In the genomic region with DNA sequence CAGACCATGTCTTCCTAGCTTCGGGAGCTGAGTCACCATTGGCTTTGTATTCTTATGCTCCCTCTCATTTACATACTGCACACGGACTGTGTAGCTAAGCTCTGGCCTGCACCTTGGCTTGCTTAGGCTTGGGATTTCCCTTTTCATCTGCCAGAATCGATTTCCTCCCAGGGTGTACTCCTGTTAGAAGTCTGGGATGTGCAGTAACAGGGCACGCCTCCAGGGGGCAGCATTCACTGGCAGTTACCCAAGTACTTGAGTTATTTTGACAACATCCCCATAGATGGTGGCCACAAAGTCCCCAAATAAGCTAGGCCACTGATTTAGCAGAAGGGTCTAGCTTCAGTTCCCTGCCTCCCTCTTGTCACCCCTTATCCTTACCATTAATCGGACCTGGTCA, we compare ENCODE assay signal across 10 mouse cellular contexts.
DNase-seq lines count a peak whose midpoint lies in the region; ATAC-seq and TF ChIP-seq lines count a peak whose summit lies in the region.
"Had no signal": no experiment of that assay in that cellular context is flagged by ENCODE, and none has a peak within 500 bp of the region (broad histone marks: within the 10 kb centered on the region; RNA-seq: fewer than 3 reads in every experiment).

No protein-coding gene starts in this region.

- H3K9ac ChIP-seq in CH12.LX (ENCODE audit: insufficient read depth, low read depth), result no peak overlapping the region
- H3K9ac ChIP-seq in liver, embryonic 11.5 days (ENCODE audit: low read depth, low read length), result no peak overlapping the region
- H3K9ac ChIP-seq: lung, embryonic 15.5 days had no signal

- no peak overlapping the region for H3K27ac ChIP-seq in CH12.LX (ENCODE audit: insufficient read depth, low read depth)
- H3K27ac ChIP-seq in liver, embryonic 11.5 days (ENCODE audit: low read depth, low read length), result no peak overlapping the region
- H3K27ac ChIP-seq: lung, embryonic 15.5 days had no signal

- H3K36me3 ChIP-seq in CH12.LX (replicated peaks in 1 of 2; ENCODE audit: control insufficient read depth in 1 of 2, insufficient read depth in 1 of 2, low read length in 1 of 2), result no peaks in the 10 kb centered on the region
- H3K36me3 ChIP-seq in liver, embryonic 11.5 days (ENCODE audit: control insufficient read depth, insufficient read depth, low read length), result no peaks in the 10 kb centered on the region
- H3K36me3 ChIP-seq: lung, embryonic 15.5 days had no signal

- peaks cover 0 to 6% of the 10 kb centered on the region in 2 experiments; a peak in 2 of 4 replicates for H3K4me1 ChIP-seq in CH12.LX (ENCODE audit: control insufficient read depth in 1 of 2, insufficient read depth in 2 of 2)
- H3K4me1 ChIP-seq in liver, embryonic 11.5 days (replicated peaks; ENCODE audit: control insufficient read depth, insufficient read depth, low read length), result no peaks in the 10 kb centered on the region

- TF ChIP-seq CTCF in CH12.LX (conservative IDR thresholded peaks at IDR 0.05 in 1 of 2, IDR thresholded peaks at IDR 0.05 in 1 of 2; ENCODE audit: low read depth in 2 of 2, low read length in 2 of 2), result peak; percentile 84 to 92
- TF ChIP-seq CTCF in brain, embryonic 14.5 days (IDR thresholded peaks at IDR 0.05; ENCODE audit: borderline replicate concordance, extremely low read depth, insufficient read depth, insufficient read length), result peak; percentile 73; the same call in 1 of the 2 replicates

- no peak for TF ChIP-seq POLR2A in CH12.LX (IDR thresholded peaks at IDR 0.05; ENCODE audit: low read depth, low read length)
- TF ChIP-seq POLR2A in brain, embryonic 14.5 days (IDR thresholded peaks at IDR 0.05; ENCODE audit: borderline replicate concordance, extremely low read depth, insufficient read depth, insufficient read length, poor library complexity, severe bottlenecking), result no peak

- no peaks in the 10 kb centered on the region for H3K79me2 ChIP-seq in CH12.LX (replicated peaks; ENCODE audit: control insufficient read depth, extremely low read depth, insufficient read depth, poor library complexity, severe bottlenecking)

- 49% methylated on average over 5 of the region's 5 CpGs for WGBS in liver, embryonic 11.5 days

- peaks cover 7% of the 10 kb centered on the region for H3K9me3 ChIP-seq in CH12.LX (replicated peaks; ENCODE audit: low read length)
- no peaks in the 10 kb centered on the region for H3K9me3 ChIP-seq in liver, embryonic 11.5 days (ENCODE audit: control insufficient read depth, low read length)
- H3K9me3 ChIP-seq: lung, embryonic 15.5 days had no signal

- peaks cover 68% of the 10 kb centered on the region for H3K27me3 ChIP-seq in CH12.LX (replicated peaks)
- no peaks in the 10 kb centered on the region for H3K27me3 ChIP-seq in liver, embryonic 11.5 days (replicated peaks; ENCODE audit: control insufficient read depth, insufficient read depth, low read length)
- H3K27me3 ChIP-seq: lung, embryonic 15.5 days; Patski had no signal

- in situ Hi-C loops in CH12.LX (cut with MboI; ENCODE audit: low pct_ligation_motif_present, low pct_unique_long_range_greater_than_20kb, low sequenced_read_pairs), result no loop called here

- peak overlapping the region; percentile 10; the same call in 1 of the 2 replicates for H3K4me2 ChIP-seq in CH12.LX (ENCODE audit: insufficient read depth, low read depth, poor library complexity, severe bottlenecking)
- H3K4me2 ChIP-seq in liver, embryonic 11.5 days, result no peak overlapping the region
- H3K4me2 ChIP-seq: lung, embryonic 15.5 days had no signal

- H3K4me3 ChIP-seq in CH12.LX (replicated peaks in 1 of 3; ENCODE audit: low read depth in 2 of 3, low read length in 2 of 3, poor library complexity in 1 of 3), result no peak overlapping the region
- no peak overlapping the region for H3K4me3 ChIP-seq in liver, embryonic 11.5 days (ENCODE audit: low read depth, low read length)
- H3K4me3 ChIP-seq: lung, embryonic 15.5 days had no signal

- peak; percentile 6 to 30 for DNase-seq in heart, adult 18-20 months
- DNase-seq in heart, adult 9 months (ENCODE audit: low spot score in 2 of 2), result no peak
- peak; percentile 62 for DNase-seq in CH12.LX (ENCODE audit: extremely low read depth)
- DNase-seq in brain, embryonic 14.5 days (ENCODE audit: low read depth), result peak; percentile 40
- DNase-seq in induced T-regulatory cell, adult 2 months (ENCODE audit: low read depth), result peak; percentile 29
- DNase-seq in liver, embryonic 11.5 days (ENCODE audit: low spot score), result peak; percentile 33
- peak; percentile 29 to 54 for DNase-seq in right cerebral cortex, adult 2 months (ENCODE audit: low spot score in 2 of 2)
- DNase-seq in yolk sac, embryonic 10.5 days (ENCODE audit: low spot score), result peak; percentile 7

- TF ChIP-seq RAD21 in CH12.LX (IDR thresholded peaks at IDR 0.05; ENCODE audit: low read depth, low read length), result peak; percentile 65

- ATAC-seq in liver, embryonic 11.5 days (replicated peaks; ENCODE audit: low FRiP score), result no peak
- ATAC-seq: Patski had no signal

- dilution Hi-C loops in CH12.LX (cut with MboI; ENCODE audit: extremely low pct_ligation_motif_present, extremely low pct_unique_long_range_greater_than_20kb, low sequenced_read_pairs), result no loop called here

- TF ChIP-seq EP300 in CH12.LX (IDR thresholded peaks at IDR 0.05; ENCODE audit: low read length), result no peak

TF ChIP-seq in CH12.LX, 34 proteins besides CTCF, POLR2A, EP300 and RAD21:
- TF ChIP-seq IRF4 (IDR thresholded peaks at IDR 0.05; ENCODE audit: low read depth, low read length) (no peak), KAT2A (IDR thresholded peaks at IDR 0.05; ENCODE audit: insufficient replicate concordance, low read length) (no peak), CHD2 (IDR thresholded peaks at IDR 0.05; ENCODE audit: low read length) (no peak), SMC3 (IDR thresholded peaks at IDR 0.05; ENCODE audit: low read depth, low read length) (peak; percentile 55), TBP (conservative IDR thresholded peaks at IDR 0.05; ENCODE audit: low read depth, low read length) (no peak), HCFC1 (IDR thresholded peaks at IDR 0.05; ENCODE audit: low read depth, low read length) (no peak)

Comparison
In these comparisons a context has a peak if more than half of its experiments do, and no peak if none do; other contexts are left out.
1. DNase-seq: peak in heart, adult 18-20 months (2 of 2), CH12.LX (single experiment), brain, embryonic 14.5 days (single experiment), induced T-regulatory cell, adult 2 months (single experiment), liver, embryonic 11.5 days (single experiment), right cerebral cortex, adult 2 months (2 of 2) and yolk sac, embryonic 10.5 days (single experiment); none in heart, adult 9 months (0 of 2).